Mouse (Mus musculus) brain, embryonic 18.5 days (tissue): ENCODE measurements around the gene 1700017B05Rik.

ENCODE experiments used
- DNase-seq: peaks from one replicate; pipeline ENCODE4 v3.0.0-alpha.2; 2012; ENCODE audit warnings: low read depth, low spot score

1700017B05Rik gene

GRCm38 (mm10) chr9:57272902-57273804 is 10.7 kb upstream of the 1700017B05Rik start:
- no peak for DNase-seq

- no peak for DNase-seq
Measured at GRCm38 (mm10) chr9:57271837-57272562, 9.6 kb upstream of the 1700017B05Rik start.

GRCm38 (mm10) chr9:57271081-57271480 is 8.7 kb upstream of the 1700017B05Rik start:
- DNase-seq, result no peak

GRCm38 (mm10) chr9:57270399-57270798 is 8.0 kb upstream of the 1700017B05Rik start:
- no peak for DNase-seq

GRCm38 (mm10) chr9:57269384-57269783 is 7.0 kb upstream of the 1700017B05Rik start:
- no peak for DNase-seq

- DNase-seq, result no peak
Measured at GRCm38 (mm10) chr9:57268575-57268974, 6.2 kb upstream of the 1700017B05Rik start.

- DNase-seq, result no peak
Measured at GRCm38 (mm10) chr9:57268078-57268477, 5.7 kb upstream of the 1700017B05Rik start.

- DNase-seq, result no peak
Measured at GRCm38 (mm10) chr9:57267421-57267820, 5.0 kb upstream of the 1700017B05Rik start.

GRCm38 (mm10) chr9:57265125-57265524 is 2.7 kb upstream of the 1700017B05Rik start:
- DNase-seq, result no peak

GRCm38 (mm10) chr9:57262795-57263684 is 628 bp upstream of the 1700017B05Rik start:
- no peak for DNase-seq

- DNase-seq, result no peak
Measured at GRCm38 (mm10) chr9:57261516-57261912, 898 bp downstream of the 1700017B05Rik start.

GRCm38 (mm10) chr9:57260940-57261339 is 1.5 kb downstream of the 1700017B05Rik start:
- DNase-seq, result no peak

GRCm38 (mm10) chr9:57259736-57260135 is 2.7 kb downstream of the 1700017B05Rik start:
- peak; percentile 52 for DNase-seq

GRCm38 (mm10) chr9:57257627-57258026 is 4.8 kb downstream of the 1700017B05Rik start:
- no peak for DNase-seq

GRCm38 (mm10) chr9:57256861-57257260 is 5.6 kb downstream of the 1700017B05Rik start:
- DNase-seq, result no peak

GRCm38 (mm10) chr9:57256309-57256708 is 6.1 kb downstream of the 1700017B05Rik start:
- no peak for DNase-seq

- no peak for DNase-seq
Measured at GRCm38 (mm10) chr9:57254823-57255495, 7.5 kb downstream of the 1700017B05Rik start.

GRCm38 (mm10) chr9:57254061-57254460 is 8.4 kb downstream of the 1700017B05Rik start:
- DNase-seq, result no peak

- DNase-seq, result no peak
Measured at GRCm38 (mm10) chr9:57251139-57251538, 11.3 kb downstream of the 1700017B05Rik start.

GRCm38 (mm10) chr9:57250026-57250425 is 12.4 kb downstream of the 1700017B05Rik start:
- no peak for DNase-seq
